Mouse (Mus musculus): ENCODE results near the gene Cbr1.

- TF ChIP-seq POLR2A (IDR thresholded peaks at IDR 0.05; ENCODE audit: low read depth, low read length) (no peak), CTCF (IDR thresholded peaks at IDR 0.05; ENCODE audit: extremely low read depth, insufficient read depth, insufficient read length, insufficient replicate concordance) (no peak)
These were observed 17.4 kb upstream of the Cbr1 start for GRCm38 (mm10) chr16:93588281-93588680.

Data from spleen, adult 2 months (tissue).